In genomic region chr13:60427755-60428385, GRCm38 (mm10) we compare ENCODE assay signal across 8 mouse cellular contexts.
DNase-seq lines count a peak whose midpoint lies in the region; ATAC-seq and TF ChIP-seq lines count a peak whose summit lies in the region.

No protein-coding gene starts in this region.

- H3K4me3 ChIP-seq in embryonic facial prominence, embryonic 12.5 days, result no peak overlapping the region
- no peak overlapping the region for H3K4me3 ChIP-seq in heart, postnatal 0 days (ENCODE audit: low read depth, low read length)
- H3K4me3 ChIP-seq in left cerebral cortex, adult 2 months, result no peak overlapping the region

- no peak for TF ChIP-seq EP300 in heart, postnatal 0 days (IDR thresholded peaks at IDR 0.05; ENCODE audit: low read depth)

- peak overlapping the region; percentile 73 for H3K27ac ChIP-seq in embryonic facial prominence, embryonic 12.5 days
- peak overlapping the region; percentile 15; the same call in 1 of the 2 replicates for H3K27ac ChIP-seq in heart, postnatal 0 days (ENCODE audit: low read depth)
- H3K27ac ChIP-seq in left cerebral cortex, adult 2 months, result no peak overlapping the region

- no peaks in the 10 kb centered on the region for H3K9me3 ChIP-seq in embryonic facial prominence, embryonic 12.5 days
- peaks cover under 1% of the 10 kb centered on the region; the same call in 1 of the 2 replicates for H3K9me3 ChIP-seq in heart, postnatal 0 days (replicated peaks; ENCODE audit: control insufficient read depth, low read length)

- no peak for TF ChIP-seq CTCF in heart, postnatal 0 days (IDR thresholded peaks at IDR 0.05; ENCODE audit: low read depth)
- no peak for TF ChIP-seq CTCF in left cerebral cortex, adult 2 months (IDR thresholded peaks at IDR 0.05)

- H3K4me2 ChIP-seq in embryonic facial prominence, embryonic 12.5 days (replicated peaks), result peak overlapping the region; percentile 26; the same call in 1 of the 2 replicates
- no peak overlapping the region for H3K4me2 ChIP-seq in heart, postnatal 0 days (ENCODE audit: low read depth, low read length)

- ATAC-seq in embryonic facial prominence, embryonic 12.5 days (ENCODE audit: insufficient number of reproducible peaks, insufficient read depth, low FRiP score, low TSS enrichment), result no peak
- ATAC-seq in heart, postnatal 0 days (ENCODE audit: insufficient read depth, low read depth), result 0 out of 2 replicates have a peak, but pooled peaks have one; percentile 20

- 0 out of 2 replicates have a peak overlapping the region, but pooled peaks have one; percentile 30 for H3K9ac ChIP-seq in embryonic facial prominence, embryonic 12.5 days
- H3K9ac ChIP-seq in heart, postnatal 0 days (replicated peaks; ENCODE audit: low read depth, low read length), result no peak overlapping the region

- H3K27me3 ChIP-seq in embryonic facial prominence, embryonic 12.5 days, result no peaks in the 10 kb centered on the region
- H3K27me3 ChIP-seq in heart, postnatal 0 days (ENCODE audit: control insufficient read depth, insufficient read depth, low read length), result no peaks in the 10 kb centered on the region

- intact Hi-C loops in left cerebral cortex, adult 2 months (cut with DNase I), result no loop called here

- peaks cover 24% of the 10 kb centered on the region for H3K4me1 ChIP-seq in embryonic facial prominence, embryonic 12.5 days
- peaks cover 3% of the 10 kb centered on the region; the same call in 1 of the 2 replicates for H3K4me1 ChIP-seq in heart, postnatal 0 days (ENCODE audit: control insufficient read depth, insufficient read depth)

- DNase-seq in adrenal gland, adult 2 months, result peak; percentile 49
- DNase-seq in adrenal gland, adult 18-20 months (ENCODE audit: low spot score in 2 of 2), result no peak
- DNase-seq in heart, postnatal 0 days (ENCODE audit: low spot score), result no peak
- DNase-seq in mesoderm, embryonic 11.5 days (ENCODE audit: low read depth, low spot score), result peak; percentile 47
- no peak for DNase-seq in left cerebral cortex, adult 2 months (ENCODE audit: extremely low spot score in 1 of 2, low spot score in 2 of 2)
- no peak for DNase-seq in spleen, postnatal 10 days (ENCODE audit: low spot score in 2 of 2)
- no peak for DNase-seq in layer of hippocampus, postnatal 36 days

- 21% methylated on average over 12 of the region's 12 CpGs for WGBS in embryonic facial prominence, embryonic 12.5 days
- WGBS in heart, postnatal 0 days, result 40% methylated on average over 12 of the region's 12 CpGs

- no peaks in the 10 kb centered on the region for H3K36me3 ChIP-seq in embryonic facial prominence, embryonic 12.5 days
- H3K36me3 ChIP-seq in heart, postnatal 0 days (replicated peaks; ENCODE audit: control insufficient read depth, insufficient read depth, low read length), result no peaks in the 10 kb centered on the region

Comparison
In these comparisons a context has a peak if more than half of its experiments do, and no peak if none do; other contexts are left out.
1. DNase-seq: peak in adrenal gland, adult 2 months (single experiment) and mesoderm, embryonic 11.5 days (single experiment); none in adrenal gland, adult 18-20 months (0 of 2), heart, postnatal 0 days (single experiment), left cerebral cortex, adult 2 months (0 of 2), spleen, postnatal 10 days (0 of 2) and layer of hippocampus, postnatal 36 days (0 of 2).